Mouse (Mus musculus): ENCODE results near the gene Calr.

Gene Calr

GRCm38 (mm10) chr8:84846722-84847572, at the start of gene Calr:
Calr (minus strand) TSS chr8:84846934.
- DNase-seq (ENCODE audit: low spot score), result peak; percentile 99

DNA sequence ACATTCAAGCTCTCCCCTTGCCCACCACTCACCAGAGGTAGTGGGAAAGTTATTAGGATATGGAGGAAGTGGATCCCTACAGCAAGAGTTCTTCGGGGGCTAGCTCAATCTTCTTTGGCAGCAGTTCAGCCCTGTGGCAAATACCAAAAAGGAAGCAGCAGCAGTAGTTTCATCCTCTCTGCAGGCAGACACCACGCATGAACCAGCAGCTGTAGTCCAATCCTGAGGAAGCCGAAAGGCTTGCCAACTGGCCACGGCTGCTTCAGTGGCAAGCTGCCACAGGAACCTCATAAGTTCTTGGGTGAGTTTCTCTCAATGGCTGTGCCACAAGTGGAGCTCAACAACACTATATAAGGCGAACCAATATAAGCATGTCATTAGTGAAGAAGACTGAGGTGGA, 49.2 kb upstream of the Calr start:
- no peak for DNase-seq (ENCODE audit: low spot score)

GRCm38 (mm10) chr8:84893709-84894134, 47.0 kb upstream of the Calr start, which contains the start of gene Gcdh:
Gcdh (minus strand) TSS chr8:84893921.
- peak; percentile 79 for DNase-seq (ENCODE audit: low spot score)

DNA sequence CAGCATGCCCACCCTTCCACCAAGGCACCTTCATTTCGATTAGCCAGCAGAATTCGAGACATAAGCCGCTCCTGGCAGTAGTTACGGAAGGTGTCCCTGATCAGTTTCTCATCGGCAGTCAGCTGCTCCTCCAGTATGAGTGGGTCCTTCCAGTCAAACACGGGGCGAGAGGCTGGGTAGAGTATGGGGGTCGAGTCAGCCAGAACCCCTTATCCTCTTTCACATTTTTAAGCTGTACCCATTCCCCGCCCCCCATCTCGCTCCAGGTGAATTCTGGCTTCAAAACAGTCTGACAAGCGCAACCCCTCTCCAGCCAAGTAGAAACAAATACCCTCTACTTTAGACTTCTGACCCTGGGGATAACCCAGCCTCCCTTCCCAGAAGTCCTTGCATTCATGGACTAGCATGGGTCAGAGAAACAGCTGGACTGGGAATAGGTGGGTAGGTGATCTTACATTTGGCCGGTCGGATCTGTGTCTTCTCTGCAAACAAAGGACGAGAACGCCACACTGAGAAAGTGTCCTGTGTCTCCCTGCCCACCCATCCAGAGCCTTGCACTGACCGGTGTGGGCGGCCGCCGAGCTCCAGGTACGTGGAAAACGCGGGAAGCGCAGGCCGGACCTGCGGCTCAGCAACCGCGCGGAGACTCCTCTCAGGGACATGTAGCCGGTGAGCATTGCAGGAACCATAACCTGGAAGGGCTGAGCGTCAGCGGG, 46.4 kb upstream of the Calr start:
- no peak for DNase-seq (ENCODE audit: low spot score)

- DNase-seq (ENCODE audit: low spot score), result no peak
These were observed 42.4 kb upstream of the Calr start for GRCm38 (mm10) chr8:84889141-84889540.

DNA sequence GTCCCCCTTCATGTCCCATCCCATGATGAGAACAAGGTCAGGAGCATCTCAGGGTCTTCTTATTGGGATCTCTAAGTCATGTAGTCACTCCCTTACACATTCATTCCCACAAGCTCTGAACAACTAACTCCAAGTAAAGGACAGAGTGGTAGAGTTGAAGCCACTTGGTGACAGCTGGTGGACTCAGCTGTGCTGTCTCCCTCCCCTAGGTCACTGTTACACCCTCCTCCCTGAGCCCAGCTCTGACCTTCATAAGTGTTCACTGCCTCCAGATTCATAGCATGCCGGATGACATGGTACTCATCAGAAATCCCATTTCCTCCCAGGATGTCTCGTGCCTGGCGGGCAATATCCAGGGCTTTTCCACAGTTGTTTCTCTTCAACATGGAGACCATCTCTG, 41.5 kb upstream of the Calr start:
- DNase-seq (ENCODE audit: low spot score), result no peak

DNA sequence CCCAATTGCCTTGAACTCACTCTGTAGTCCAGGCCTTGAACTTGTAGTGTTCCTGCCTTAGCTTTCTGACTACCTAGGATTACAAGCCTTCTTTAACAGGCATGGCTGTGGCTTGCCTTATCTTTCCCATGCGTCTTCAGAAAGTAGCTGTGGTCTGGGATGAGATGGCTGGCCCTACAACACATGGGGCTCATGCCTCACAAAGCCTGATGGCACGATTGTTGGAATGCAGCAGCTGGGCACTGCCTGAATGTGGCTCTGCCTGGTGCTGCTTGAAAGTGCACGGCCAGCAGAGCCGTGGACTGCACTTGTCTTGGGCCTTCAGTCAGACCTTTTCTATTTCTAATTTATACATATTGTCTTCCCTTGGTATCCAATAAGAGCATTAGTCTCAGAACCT, 38.0 kb upstream of the Calr start:
- no peak for DNase-seq (ENCODE audit: low spot score)

DNA sequence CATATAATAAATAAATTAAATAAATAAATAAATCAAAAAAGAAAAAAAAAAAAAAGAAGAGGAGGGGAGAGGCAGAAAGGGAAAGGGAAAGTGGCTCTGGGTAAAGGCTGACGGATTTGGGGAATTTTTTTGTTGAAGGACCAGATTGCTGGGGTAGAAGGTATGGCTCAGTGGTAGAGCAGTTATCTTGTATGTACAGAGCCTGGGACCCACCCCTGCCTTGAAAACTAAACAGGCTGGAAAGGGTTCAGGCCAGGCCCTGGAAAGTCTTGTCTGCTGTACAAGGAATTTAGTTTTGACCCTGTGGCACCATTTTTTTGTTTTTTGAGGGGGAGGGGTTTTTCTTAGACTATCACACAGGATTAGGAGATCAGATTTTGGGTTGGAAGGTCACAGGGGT, 32.2 kb upstream of the Calr start:
- DNase-seq (ENCODE audit: low spot score), result no peak

DNA sequence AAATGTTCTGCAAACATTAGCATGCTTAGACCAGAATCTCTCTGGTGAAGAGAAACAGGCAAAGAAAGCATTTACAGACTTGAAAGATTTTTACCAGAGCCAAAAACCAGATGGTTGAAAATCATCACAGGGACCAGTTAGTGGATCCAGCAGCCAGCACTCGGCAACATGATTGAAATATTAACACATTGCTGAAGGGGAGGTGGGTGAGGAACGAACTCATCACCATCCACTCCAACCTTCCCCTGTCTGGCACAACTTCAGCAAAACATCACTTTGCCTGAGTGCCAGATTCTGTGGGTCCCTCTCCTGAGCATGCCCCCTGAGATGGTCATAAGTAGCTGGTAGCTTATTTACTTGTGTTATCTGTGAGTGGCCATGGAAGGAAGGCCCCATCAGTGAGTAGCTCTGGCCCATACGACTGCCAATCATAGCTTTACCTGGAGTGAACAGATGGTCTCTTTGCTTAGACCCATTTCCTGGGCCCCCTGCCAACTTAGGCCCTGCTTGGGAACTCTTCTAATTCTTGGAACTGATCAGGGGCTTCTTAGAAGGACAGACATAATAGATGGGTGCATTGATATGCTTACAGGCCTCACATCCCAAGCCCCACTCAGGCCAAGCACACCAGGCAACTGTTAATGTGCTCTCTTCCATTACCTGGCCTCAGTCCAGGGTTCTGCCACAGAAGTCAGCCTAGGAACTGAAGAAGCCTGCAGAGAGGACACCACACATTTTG, 30.7 kb upstream of the Calr start:
- DNase-seq (ENCODE audit: low spot score), result no peak

DNA sequence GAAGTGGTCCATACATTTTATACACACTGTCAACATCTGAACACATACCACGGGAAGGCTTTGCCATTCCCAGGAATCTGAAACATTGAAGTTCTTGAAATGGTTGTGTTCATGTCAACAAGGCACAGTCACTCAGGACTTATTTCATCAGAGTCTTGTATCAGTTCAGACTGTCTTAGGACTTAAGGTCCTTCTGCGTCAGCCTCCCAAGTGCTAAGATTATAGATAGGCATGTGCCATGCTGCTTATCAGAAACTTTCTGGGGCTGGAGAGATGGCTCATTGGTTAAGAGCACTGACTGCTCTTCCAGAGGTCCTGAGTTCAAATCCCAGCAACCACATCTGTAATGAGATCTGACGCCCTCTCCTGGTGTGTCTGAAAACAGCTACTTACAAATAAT, 27.6 kb upstream of the Calr start:
- no peak for DNase-seq (ENCODE audit: low spot score)

- no peak for DNase-seq (ENCODE audit: low spot score)
These were observed 26.3 kb upstream of the Calr start for GRCm38 (mm10) chr8:84873016-84873415.

GRCm38 (mm10) chr8:84872309-84872965, 25.7 kb upstream of the Calr start:
- DNase-seq (ENCODE audit: low spot score), result peak; percentile 39

DNA sequence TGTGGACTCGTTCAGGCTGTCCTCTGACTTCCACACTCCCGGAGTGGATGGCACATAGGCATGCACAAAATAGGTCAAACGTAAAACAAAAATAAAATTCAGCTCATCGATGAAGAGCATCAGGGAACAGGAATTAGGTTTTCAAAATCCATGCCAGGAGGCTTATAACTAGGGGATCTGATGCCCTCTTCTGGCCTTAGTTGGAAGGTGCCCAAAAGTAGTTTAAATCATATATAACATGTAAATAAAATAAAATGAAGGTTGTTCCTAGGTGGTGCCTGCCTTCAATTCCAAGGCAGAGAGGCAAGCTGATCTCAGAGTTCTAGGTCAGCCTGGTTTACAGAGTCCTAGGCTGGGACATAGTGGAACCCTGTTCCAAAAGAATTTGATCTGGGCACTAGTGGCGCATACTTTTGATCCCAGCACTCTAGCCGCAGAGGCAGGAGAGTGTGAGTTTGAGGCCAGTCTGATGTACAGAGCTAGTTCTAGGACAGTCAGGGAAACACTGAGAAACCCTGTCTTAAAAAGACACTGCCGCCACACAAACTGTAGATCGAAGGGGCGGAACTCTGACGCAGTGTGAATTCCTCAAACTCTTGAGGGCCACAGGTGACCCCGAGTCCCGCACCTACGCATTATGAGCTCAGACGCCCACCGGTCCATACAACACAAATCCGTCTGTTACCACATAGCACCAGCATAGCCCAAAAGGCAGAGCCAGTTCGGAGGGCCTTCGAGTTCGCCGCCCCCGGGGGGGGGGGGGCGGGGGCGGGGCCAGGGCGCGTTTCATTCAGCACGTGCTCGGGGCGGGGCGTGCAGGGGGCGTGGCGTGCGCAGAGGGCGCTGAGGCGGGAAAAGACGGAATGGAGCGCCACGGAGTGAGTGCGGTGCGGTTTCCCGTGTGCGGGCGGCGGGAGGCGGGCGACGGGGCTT, 24.9 kb upstream of the Calr start, which contains the start of gene Syce2:
Gene Syce2 (plus strand): TSS at position 736 of the 933 bp plus-strand sequence.
- peak; percentile 84 for DNase-seq (ENCODE audit: low spot score)

GRCm38 (mm10) chr8:84856864-84857441, 10.2 kb upstream of the Calr start, which contains the start of gene Farsa:
Farsa (plus strand) TSS chr8:84856989.
- peak; percentile 86 for DNase-seq (ENCODE audit: low spot score)

GRCm38 (mm10) chr8:84856434-84856833, 9.7 kb upstream of the Calr start:
- DNase-seq (ENCODE audit: low spot score), result no peak

DNA sequence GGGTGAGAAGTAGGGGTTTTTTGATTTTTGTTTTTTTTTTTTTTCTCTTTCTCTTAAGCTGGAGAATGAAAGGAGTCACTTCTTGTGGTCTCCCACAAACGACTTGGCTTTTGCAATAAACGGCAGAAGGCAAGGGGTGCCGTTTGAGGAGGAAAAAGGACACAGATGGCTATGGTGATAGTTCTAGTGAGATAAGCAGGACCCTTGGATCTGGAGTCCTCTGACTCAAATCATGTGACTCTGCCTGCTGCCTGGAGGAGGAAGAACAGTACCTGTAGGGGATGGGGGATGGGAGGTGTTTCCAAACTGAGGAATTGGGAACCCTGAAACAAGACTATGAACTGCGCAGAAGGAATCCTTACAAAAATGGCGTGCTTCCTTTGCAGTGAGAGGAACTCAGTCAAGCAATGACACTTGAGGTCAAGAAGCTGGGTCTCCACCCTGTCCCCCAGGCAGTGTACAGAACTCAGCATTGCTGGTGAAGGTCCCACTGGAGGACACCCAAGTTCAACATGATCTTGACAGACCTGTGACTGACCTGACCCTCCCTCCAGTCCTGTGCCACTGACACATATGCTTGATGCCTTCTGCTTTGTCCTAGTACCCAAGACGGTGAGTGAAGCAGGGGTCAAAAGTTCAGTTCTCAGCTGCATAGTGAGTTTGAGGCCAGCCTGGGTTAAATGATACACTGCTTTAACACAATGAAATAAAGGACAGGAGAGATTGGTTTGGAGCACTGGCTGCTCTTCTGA, 1.1 kb upstream of the Calr start:
- no peak for DNase-seq (ENCODE audit: low spot score)

DNA sequence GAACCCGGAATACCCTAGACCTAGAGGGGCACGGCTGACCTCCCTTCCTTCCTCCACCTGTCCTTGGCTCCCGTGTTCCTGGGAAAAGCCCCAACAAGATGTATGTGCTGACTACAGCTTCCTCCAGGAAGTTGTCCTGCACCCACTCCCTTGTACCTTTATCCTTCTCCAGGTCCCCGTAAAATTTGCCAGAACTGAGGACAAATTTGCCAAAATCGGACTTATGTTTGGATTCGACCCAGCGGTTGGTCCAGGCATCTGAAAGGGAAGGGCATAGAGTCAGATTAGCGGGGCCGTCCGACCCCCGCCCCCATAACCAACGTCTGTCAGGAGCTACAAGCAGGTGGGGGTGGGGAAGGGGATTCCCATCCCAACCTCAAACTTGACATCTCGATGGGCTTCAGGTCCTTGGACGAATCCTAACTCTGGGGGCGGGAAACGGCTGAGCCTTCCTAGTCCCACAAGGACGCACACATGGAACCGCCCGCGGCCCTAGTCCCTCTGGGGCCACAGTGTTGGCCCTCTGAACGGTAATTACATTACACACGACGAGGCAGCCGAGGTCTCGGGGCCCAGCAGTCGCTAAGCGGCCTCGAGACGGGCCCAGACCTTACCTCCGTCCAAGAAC, 526 bp downstream of the Calr start:
- DNase-seq (ENCODE audit: low spot score), result no peak

GRCm38 (mm10) chr8:84845355-84846093, 1.2 kb downstream of the Calr start:
- DNase-seq (ENCODE audit: low spot score), result no peak

Measured in spleen, adult 12 weeks (tissue).